Mouse (Mus musculus) kidney, embryonic 16.5 days (tissue): ENCODE results near the gene Aacs. TPM values are rescaled to one million over a fixed set of nuclear protein-coding genes. Genes with fewer than 3 reads are reported as not detected.
A peak's percentile ranks its signal among the peaks of the same experiment; 100 is the strongest.

Source experiments
- ATAC-seq: fragments of 200-750 bp; cut with Nextera tagmentation; 2 replicates; pipeline ENCODE4 v1.8.0; 2017; ENCODE audit warnings: moderate TSS enrichment; ENCODE audit not compliant: low FRiP score, low TSS enrichment
- H3K27ac ChIP-seq: fragments of 300-500 bp; sonication (generic); 2 replicates; pipeline ENCODE4 v1.5.1; 2014; ENCODE audit warnings: low read length
- H3K27me3 ChIP-seq: fragments of 300-500 bp; sonication (generic); 2 replicates; pipeline ENCODE4 v1.6.1; 2014; ENCODE audit warnings: low read length, control low read depth, mixed read lengths; ENCODE audit not compliant: insufficient read depth
- H3K36me3 ChIP-seq: fragments of 300-500 bp; sonication (generic); 2 replicates; pipeline ENCODE4 v1.6.1; 2014; ENCODE audit warnings: low read length, control low read depth, mixed read lengths; ENCODE audit not compliant: insufficient read depth
- H3K4me1 ChIP-seq: fragments of 300-500 bp; sonication (generic); 2 replicates; pipeline ENCODE4 v1.6.1; 2014; ENCODE audit warnings: low read length, control low read depth, mixed read lengths; ENCODE audit not compliant: insufficient read depth
- H3K4me2 ChIP-seq: fragments of 300-500 bp; sonication (generic); replicated peaks from 2 replicates; pipeline ENCODE4 v1.6.1; 2014; ENCODE audit warnings: low read depth, low read length
- H3K4me3 ChIP-seq: fragments of 300-500 bp; sonication (generic); 2 replicates; pipeline ENCODE4 v1.5.1; 2014; ENCODE audit warnings: mild to moderate bottlenecking, low read length
- H3K9ac ChIP-seq: fragments of 300-500 bp; sonication (generic); replicated peaks from 2 replicates; pipeline ENCODE4 v1.6.1; 2014; ENCODE audit warnings: low read length
- H3K9me3 ChIP-seq: fragments of 300-500 bp; sonication (generic); 2 replicates; pipeline ENCODE4 v1.6.1; 2016; ENCODE audit warnings: low read length, control low read depth
- WGBS: fragments of 180-500 bp; shearing (Covaris S2); extraction: QIAGEN DNeasy Blood & Tissue Kit; methylation state at CpG from one replicate; pipeline ENCODE4 v1.1.7; 2014; 5-methylcytosine and 5-hydroxymethylcytosine counted together
- microRNA-seq: library from miRNA; unstranded; fragments of <30 nt; microRNA quantifications from one replicate; pipeline ENCODE4, GENCODE M21; 2016
- polyA plus RNA-seq: library from polyadenylated mRNA; unstranded; fragments of >200 nt; fragmentation: Nextera tagmentation; extraction: Ambion mirVana; gene quantifications from 2 replicates; pipeline ENCODE4 v1.2.1, GENCODE M21; 2015

Gene Aacs
- polyA plus RNA-seq, 1 experiment from 2014 or later = 41.1 TPM

GRCm38 (mm10) chr5:125534611-125535324 is 59.2 kb downstream of the Aacs start:
- ATAC-seq = peak; percentile 68
- H3K9ac ChIP-seq = no peak overlapping the region

GRCm38 (mm10) chr5:125545090-125545489 is 69.5 kb downstream of the Aacs start:
- 94% methylated on average over 2 of the region's 2 CpGs for WGBS
- Histone ChIP-seq H3K27me3 (no peaks in the 10 kb centered on the region), H3K4me2 (no peak overlapping the region), H3K9ac (no peak overlapping the region), H3K36me3 (no peaks in the 10 kb centered on the region), H3K4me1 (no peaks in the 10 kb centered on the region), H3K9me3 (peaks cover 5% of the 10 kb centered on the region; the same call in 1 of the 2 replicates), H3K27ac (no peak overlapping the region), H3K4me3 (no peak overlapping the region)
- no peak for ATAC-seq

More at GRCm38 (mm10) chr5:125534611-125535324, 59.2 kb downstream of the Aacs start:
- Histone ChIP-seq H3K4me3 (peak overlapping the region; percentile 22), H3K4me1 (peaks cover 26% of the 10 kb centered on the region), H3K27ac (no peak overlapping the region), H3K9me3 (no peaks in the 10 kb centered on the region), H3K27me3 (peaks cover 56% of the 10 kb centered on the region), H3K36me3 (no peaks in the 10 kb centered on the region), H3K4me2 (peak overlapping the region; percentile 32)
- WGBS = 1% methylated on average over 26 of the region's 26 CpGs

GRCm38 (mm10) chr5:125546293-125546692 is 70.7 kb downstream of the Aacs start:
- Histone ChIP-seq H3K27me3 (no peaks in the 10 kb centered on the region), H3K9ac (no peak overlapping the region), H3K36me3 (no peaks in the 10 kb centered on the region), H3K9me3 (peaks cover 5% of the 10 kb centered on the region; the same call in 1 of the 2 replicates), H3K4me1 (no peaks in the 10 kb centered on the region), H3K4me3 (no peak overlapping the region), H3K27ac (no peak overlapping the region), H3K4me2 (no peak overlapping the region)
- no peak for ATAC-seq
- 32% methylated on average over 13 of the region's 13 CpGs for WGBS

- no peak overlapping the region for H3K4me3 ChIP-seq
- H3K27me3 ChIP-seq = no peaks in the 10 kb centered on the region
- H3K4me2 ChIP-seq = no peak overlapping the region
- no peak overlapping the region for H3K9ac ChIP-seq
- 34% methylated on average over 11 of the region's 11 CpGs for WGBS
- H3K4me1 ChIP-seq = no peaks in the 10 kb centered on the region
- H3K27ac ChIP-seq = no peak overlapping the region
- ATAC-seq = no peak
- peaks cover 3% of the 10 kb centered on the region; the same call in 1 of the 2 replicates for H3K9me3 ChIP-seq
- H3K36me3 ChIP-seq = no peaks in the 10 kb centered on the region
Measured at GRCm38 (mm10) chr5:125549750-125550489, 74.3 kb downstream of the Aacs start.

GRCm38 (mm10) chr5:125555732-125556131 is 80.1 kb downstream of the Aacs start:
- WGBS = 66% methylated on average over 5 of the region's 5 CpGs
- no peaks in the 10 kb centered on the region for H3K9me3 ChIP-seq
- no peak overlapping the region for H3K4me2 ChIP-seq
- no peaks in the 10 kb centered on the region for H3K27me3 ChIP-seq
- no peaks in the 10 kb centered on the region for H3K4me1 ChIP-seq
- H3K36me3 ChIP-seq = no peaks in the 10 kb centered on the region
- no peak overlapping the region for H3K9ac ChIP-seq
- H3K27ac ChIP-seq = no peak overlapping the region
- no peak for ATAC-seq
- H3K4me3 ChIP-seq = no peak overlapping the region

GRCm38 (mm10) chr5:125563492-125563891 is 87.9 kb downstream of the Aacs start:
- Histone ChIP-seq H3K4me3 (no peak overlapping the region), H3K9ac (no peak overlapping the region), H3K4me2 (no peak overlapping the region), H3K4me1 (no peaks in the 10 kb centered on the region), H3K27me3 (no peaks in the 10 kb centered on the region), H3K9me3 (no peaks in the 10 kb centered on the region), H3K27ac (no peak overlapping the region), H3K36me3 (no peaks in the 10 kb centered on the region)
- ATAC-seq = no peak
- WGBS = 32% methylated on average over 6 of the region's 6 CpGs

- Histone ChIP-seq H3K4me2 (no peak overlapping the region), H3K9me3 (no peaks in the 10 kb centered on the region), H3K27me3 (no peaks in the 10 kb centered on the region), H3K4me1 (no peaks in the 10 kb centered on the region), H3K4me3 (no peak overlapping the region), H3K9ac (no peak overlapping the region), H3K36me3 (no peaks in the 10 kb centered on the region), H3K27ac (no peak overlapping the region)
- no peak for ATAC-seq
- WGBS = 43% methylated on average over 11 of the region's 11 CpGs
Measured at GRCm38 (mm10) chr5:125565725-125566124, 90.1 kb downstream of the Aacs start.

Small RNA genes lying within 50 kb of the gene (microRNA-seq; reads per million reads assigned to microRNA genes)
- not detected for gene Gm27551

Other genes with a start within 250 kb of the Aacs start
- 91.8 and 103 TPM in 2 replicates for gene Scarb1, start 134.7 kb upstream of the Aacs start, polyA plus RNA-seq
- gene Gm10382, start 86.5 kb upstream of the Aacs start, polyA plus RNA-seq = 0.34 and 0.51 TPM in 2 replicates
- gene Ubc, start 85.6 kb upstream of the Aacs start, polyA plus RNA-seq = 1,279 and 1,344 TPM in 2 replicates
- 10.4 and 14.2 TPM in 2 replicates for gene Dhx37, start 41.7 kb upstream of the Aacs start, polyA plus RNA-seq
- gene Bri3bp, start 34.2 kb upstream of the Aacs start, polyA plus RNA-seq = 44.4 and 46.1 TPM in 2 replicates
- 0.18 and 0.39 TPM in 2 replicates for gene Tmem132b, start 56.0 kb downstream of the Aacs start, polyA plus RNA-seq